Mouse (Mus musculus) liver, postnatal 0 days (tissue): ENCODE measurements at regions not wholly inside any gene's neighbourhood (a gene's known extent, or its start where the extent isn't known, plus 50 kb on each side); places are given as distances from the start of the nearest gene placed in this dataset.

Source experiments
- ATAC-seq: fragments of 200-750 bp; cut with Nextera tagmentation; 2 replicates; pipeline ENCODE4 v1.8.0; 2017; ENCODE audit warnings: mild to moderate bottlenecking, moderate library complexity
- DNase-seq: peaks from one replicate; pipeline ENCODE4 v3.0.0-alpha.2; 2016
- H3K27ac ChIP-seq: fragments of 300-500 bp; sonication (generic); 2 replicates; pipeline ENCODE4 v1.5.1; 2014; ENCODE audit warnings: antibody characterized with exemption, moderate library complexity, mild to moderate bottlenecking, low read depth
- H3K27me3 ChIP-seq: fragments of 300-500 bp; sonication (generic); 2 replicates; pipeline ENCODE4 v1.6.1; 2014; ENCODE audit warnings: low read length, control low read depth, mixed read lengths; ENCODE audit not compliant: insufficient read depth
- H3K36me3 ChIP-seq: fragments of 300-500 bp; sonication (generic); replicated peaks from 2 replicates; pipeline ENCODE4 v1.6.1; 2014; ENCODE audit warnings: mild to moderate bottlenecking, control low read depth, low read length, moderate library complexity, mixed read lengths; ENCODE audit not compliant: insufficient read depth
- H3K4me1 ChIP-seq: fragments of 300-500 bp; sonication (generic); 2 replicates; pipeline ENCODE4 v1.6.1; 2014; ENCODE audit warnings: antibody characterized with exemption, mild to moderate bottlenecking, control low read depth; ENCODE audit not compliant: insufficient read depth
- H3K4me2 ChIP-seq: fragments of 300-500 bp; sonication (generic); 2 replicates; pipeline ENCODE4 v1.6.1; 2014; ENCODE audit warnings: low read depth, mild to moderate bottlenecking, low read length, moderate library complexity, mixed read lengths
- H3K4me3 ChIP-seq: fragments of 300-500 bp; sonication (generic); 2 replicates; pipeline ENCODE4 v1.5.1; 2014; ENCODE audit warnings: low read depth, low read length
- H3K9ac ChIP-seq: fragments of 300-500 bp; sonication (generic); replicated peaks from 2 replicates; pipeline ENCODE4 v1.6.1; 2014; ENCODE audit warnings: mild to moderate bottlenecking, moderate library complexity
- H3K9me3 ChIP-seq: fragments of 300-500 bp; sonication (generic); 2 replicates; pipeline ENCODE4 v1.6.1; 2016; ENCODE audit warnings: mild to moderate bottlenecking, control low read depth, low read length, mixed read lengths
- CTCF ChIP-seq: sonication (generic); IDR thresholded peaks from 2 replicates; pipeline ENCODE4 v1.5.1; 2016; ENCODE audit warnings: antibody characterized with exemption, low read depth
- EP300 ChIP-seq: IDR thresholded peaks from 2 replicates; pipeline ENCODE4 v1.6.1; 2016; ENCODE audit warnings: antibody characterized with exemption, low read depth, mild to moderate bottlenecking
- WGBS: fragments of 180-500 bp; shearing (Covaris S2); extraction: QIAGEN DNeasy Blood & Tissue Kit; methylation state at CpG from one replicate; pipeline ENCODE4 v1.1.7; 2014; ENCODE audit not compliant: insufficient replicate concordance; 5-methylcytosine and 5-hydroxymethylcytosine counted together

- Histone ChIP-seq H3K4me2 (no peak overlapping the region), H3K4me3 (no peak overlapping the region), H3K4me1 (peaks cover 2% of the 10 kb centered on the region; the same call in 1 of the 2 replicates), H3K36me3 (no peaks in the 10 kb centered on the region), H3K27me3 (no peaks in the 10 kb centered on the region), H3K27ac (no peak overlapping the region), H3K9me3 (no peaks in the 10 kb centered on the region), H3K9ac (no peak overlapping the region)
- WGBS, result 49% methylated on average over 4 of the region's 4 CpGs
- DNase-seq (no peak), ATAC-seq (no peak)
- TF ChIP-seq CTCF, result no peak
- TF ChIP-seq EP300, result no peak
Measured at GRCm38 (mm10) chr11:63834140-63834539, 88.0 kb downstream of the Hs3st3b1 start.

- Histone ChIP-seq H3K36me3 (no peaks in the 10 kb centered on the region), H3K27ac (no peak overlapping the region), H3K4me3 (no peak overlapping the region), H3K4me2 (no peak overlapping the region), H3K4me1 (peaks cover 2% of the 10 kb centered on the region; the same call in 1 of the 2 replicates), H3K9me3 (no peaks in the 10 kb centered on the region), H3K27me3 (no peaks in the 10 kb centered on the region), H3K9ac (no peak overlapping the region)
- ATAC-seq, result no peak
- WGBS, result 76% methylated on average over 7 of the region's 7 CpGs
- peak; percentile 9 for DNase-seq
- TF ChIP-seq EP300, result no peak
- no peak for TF ChIP-seq CTCF
Measured at GRCm38 (mm10) chr11:63834631-63835030, 87.5 kb downstream of the Hs3st3b1 start.
